Mouse (Mus musculus) embryonic stem cell, embryonic (primary cell): ENCODE results near the gene Zfp704.

ENCODE experiments used
- CTCF ChIA-PET, 4 experiments: fragments of 300-600 bp in 2 of 4; fragments of 350-600 bp in 2 of 4; sonication (Branson Sonifier 250); formaldehyde crosslinking; loops; one replicate each; lab custom pipeline; 2022; ENCODE audit warnings: inconsistent platforms in 2 of 4; lab: Charles Lee
- POLR2A ChIA-PET, 4 experiments: fragments of 300-600 bp in 2 of 4; fragments of 350-600 bp in 2 of 4; sonication (Branson Sonifier 250); formaldehyde crosslinking; loops; one replicate each; lab custom pipeline; 2022; ENCODE audit warnings: antibody characterized with exemption in 4 of 4, inconsistent platforms in 1 of 4; lab: Charles Lee

The Zfp704 gene

GRCm38 (mm10) chr3:9403255-9404050, 206.4 kb downstream of the Zfp704 start:
- CTCF ChIA-PET: interaction anchor here in 2 of 4 experiments (0.9 to 2.1 kb wide), 2 partner anchors 206 to 305 kb away, joined by 3 to 6 read pairs; partner anchors contain the start of gene Zfp704 (in 1 of the 2)
- POLR2A ChIA-PET: interaction anchor here in 1 of 4 experiments (0.8 kb wide), 1 partner anchor 206 kb away, joined by 3 read pairs; the partner anchor contains the start of gene Zfp704

GRCm38 (mm10) chr3:9402836-9403235, 207.0 kb downstream of the Zfp704 start:
- POLR2A ChIA-PET: interaction anchor here in 2 of 4 experiments (0.5 to 0.8 kb wide), 2 partner anchors 207 to 239 kb away, joined by 3 read pairs; partner anchors contain the start of gene Zfp704 (in 1 of the 2)
- CTCF ChIA-PET: interaction anchor here in 2 of 4 experiments (0.6 to 2.1 kb wide), 2 partner anchors 33 to 305 kb away, joined by 3 to 6 read pairs; no protein-coding TSS in a partner anchor

GRCm38 (mm10) chr3:9402345-9402744, 207.5 kb downstream of the Zfp704 start:
- ChIA-PET POLR2A (interaction anchor here in 2 of 4 experiments (0.5 to 0.8 kb wide), 2 partner anchors 207 to 240 kb away, joined by 3 read pairs; partner anchors contain the start of gene Zfp704 (in 1 of the 2)), CTCF (interaction anchor here in 3 of 4 experiments (0.6 to 2.1 kb wide), 3 partner anchors 33 to 307 kb away, joined by 3 to 7 read pairs (median 6); no protein-coding TSS in a partner anchor)

GRCm38 (mm10) chr3:9401685-9402084, 208.2 kb downstream of the Zfp704 start:
- CTCF ChIA-PET: interaction anchor here in 2 of 4 experiments (0.7 to 1.7 kb wide), 5 partner anchors 22 to 905 kb away, joined by 3 to 7 read pairs (median 3); no protein-coding TSS in a partner anchor
- POLR2A ChIA-PET: interaction anchor here in 1 of 4 experiments (0.6 kb wide), 1 partner anchor 50 kb away, joined by 6 read pairs; no protein-coding TSS in a partner anchor

- ChIA-PET POLR2A (no interaction called here), CTCF (interaction anchor here in 3 of 4 experiments (0.6 to 1.7 kb wide), 12 partner anchors 23 to 906 kb away, joined by 3 to 10 read pairs (median 3); no protein-coding TSS in a partner anchor)
Measured at GRCm38 (mm10) chr3:9400886-9401221, 209.0 kb downstream of the Zfp704 start.

- POLR2A ChIA-PET: interaction anchor here in 3 of 4 experiments (0.6 to 1.2 kb wide), 4 partner anchors 10 to 312 kb away, joined by 3 to 4 read pairs (median 3); no protein-coding TSS in a partner anchor
- CTCF ChIA-PET: interaction anchor here in 3 of 4 experiments (0.6 to 1.5 kb wide), 11 partner anchors 24 to 907 kb away, joined by 3 to 10 read pairs (median 3); no protein-coding TSS in a partner anchor
Measured at GRCm38 (mm10) chr3:9400201-9400885, 209.5 kb downstream of the Zfp704 start.

- ChIA-PET CTCF (interaction anchor here in 2 of 4 experiments (0.6 to 1.7 kb wide), 7 partner anchors 9 to 909 kb away, joined by 3 to 4 read pairs (median 3); no protein-coding TSS in a partner anchor), POLR2A (interaction anchor here in 3 of 4 experiments (0.6 to 1.8 kb wide), 28 partner anchors 27 to 1906 kb away, joined by 3 to 8 read pairs (median 4); partner anchors contain the start of gene Zfp704 (in 1 of the 3))
Measured at GRCm38 (mm10) chr3:9398271-9398670, 211.6 kb downstream of the Zfp704 start.
